8 mouse cellular contexts compared by ENCODE assay signal in genomic region chr8:111299363-111299820, GRCm38 (mm10). TPM values are rescaled to one million over a fixed set of nuclear protein-coding genes. Genes with fewer than 3 reads are reported as not detected.
DNase-seq lines count a peak whose midpoint lies in the region; ATAC-seq and TF ChIP-seq lines count a peak whose summit lies in the region.

No protein-coding gene starts in this region.

- peaks cover 17% of the 10 kb centered on the region for H3K36me3 ChIP-seq in embryonic facial prominence, embryonic 13.5 days
- peaks cover 17% of the 10 kb centered on the region for H3K36me3 ChIP-seq in heart, embryonic 12.5 days
- peaks cover 21% of the 10 kb centered on the region for H3K36me3 ChIP-seq in kidney, embryonic 16.5 days (ENCODE audit: insufficient read depth, low read length)
- peaks cover 26% of the 10 kb centered on the region for H3K36me3 ChIP-seq in liver, embryonic 14.5 days (replicated peaks; ENCODE audit: control insufficient read depth, insufficient read depth, low read depth)
- H3K36me3 ChIP-seq in stomach, embryonic 16.5 days (ENCODE audit: control insufficient read depth, insufficient read depth, low read length): 0 out of 2 replicates have a peak, but pooled peaks cover 4% of the 10 kb centered on the region

- peak overlapping the region; percentile 90 for H3K27ac ChIP-seq in embryonic facial prominence, embryonic 13.5 days
- peak overlapping the region; percentile 93 for H3K27ac ChIP-seq in heart, embryonic 12.5 days (ENCODE audit: poor library complexity, severe bottlenecking)
- peak overlapping the region; percentile 94 for H3K27ac ChIP-seq in kidney, embryonic 16.5 days (ENCODE audit: low read length)
- peak overlapping the region; percentile 79 for H3K27ac ChIP-seq in liver, embryonic 14.5 days
- H3K27ac ChIP-seq in stomach, embryonic 16.5 days (ENCODE audit: low read length): peak overlapping the region; percentile 94

- H3K9ac ChIP-seq in embryonic facial prominence, embryonic 13.5 days: peak overlapping the region; percentile 90
- peak overlapping the region; percentile 91 for H3K9ac ChIP-seq in heart, embryonic 12.5 days
- H3K9ac ChIP-seq in kidney, embryonic 16.5 days (replicated peaks; ENCODE audit: low read length): peak overlapping the region; percentile 96
- peak overlapping the region; percentile 99 for H3K9ac ChIP-seq in liver, embryonic 14.5 days (replicated peaks)
- peak overlapping the region; percentile 96 for H3K9ac ChIP-seq in stomach, embryonic 16.5 days (ENCODE audit: low read length)

- H3K4me1 ChIP-seq in embryonic facial prominence, embryonic 13.5 days: peaks cover 10% of the 10 kb centered on the region; the same call in 1 of the 2 replicates
- H3K4me1 ChIP-seq in heart, embryonic 12.5 days (replicated peaks): peaks cover 12% of the 10 kb centered on the region
- peaks cover 9% of the 10 kb centered on the region for H3K4me1 ChIP-seq in kidney, embryonic 16.5 days (ENCODE audit: insufficient read depth, low read length)
- H3K4me1 ChIP-seq in liver, embryonic 14.5 days (replicated peaks; ENCODE audit: control insufficient read depth in 2 of 2, insufficient read depth in 2 of 2, low read length in 1 of 2): peaks cover 7 to 14% of the 10 kb centered on the region in 2 experiments; a peak in 3 of 4 replicates
- H3K4me1 ChIP-seq in stomach, embryonic 16.5 days (ENCODE audit: control insufficient read depth, insufficient read depth, low read length): peaks cover 10% of the 10 kb centered on the region; the same call in 1 of the 2 replicates

- TF ChIP-seq CTCF in liver, embryonic 14.5 days (IDR thresholded peaks at IDR 0.05; ENCODE audit: low read depth): no peak

- 0 out of 2 replicates have a peak, but pooled peaks have one; percentile 5 for ATAC-seq in embryonic facial prominence, embryonic 13.5 days (ENCODE audit: insufficient number of reproducible peaks, insufficient read depth, low FRiP score, low TSS enrichment, low read depth)
- peak; percentile 33; the same call in 1 of the 2 replicates for ATAC-seq in heart, embryonic 12.5 days (ENCODE audit: insufficient number of reproducible peaks, low FRiP score)
- ATAC-seq in kidney, embryonic 16.5 days (ENCODE audit: low FRiP score, low TSS enrichment): peak; percentile 29; the same call in 1 of the 2 replicates
- peak; percentile 36 for ATAC-seq in liver, embryonic 14.5 days (ENCODE audit: insufficient read depth)
- no peak for ATAC-seq in stomach, embryonic 16.5 days (ENCODE audit: insufficient read depth, low FRiP score)

- TF ChIP-seq EP300 in liver, embryonic 14.5 days (IDR thresholded peaks at IDR 0.05; ENCODE audit: low read depth): no peak

- peak overlapping the region; percentile 94 for H3K4me3 ChIP-seq in embryonic facial prominence, embryonic 13.5 days
- H3K4me3 ChIP-seq in heart, embryonic 12.5 days: peak overlapping the region; percentile 84
- H3K4me3 ChIP-seq in kidney, embryonic 16.5 days (ENCODE audit: low read length): peak overlapping the region; percentile 94
- peak overlapping the region; percentile 88 to 94 for H3K4me3 ChIP-seq in liver, embryonic 14.5 days (ENCODE audit: insufficient read depth in 1 of 2, low read depth in 2 of 2, low read length in 2 of 2)
- H3K4me3 ChIP-seq in stomach, embryonic 16.5 days (replicated peaks; ENCODE audit: low read length): peak overlapping the region; percentile 97

- DNase-seq in B cell, adult 2 months: peak; percentile 87 to 88
- DNase-seq in adrenal gland, adult 8-10 months: peak; percentile 34
- DNase-seq in liver, embryonic 14.5 days (ENCODE audit: low read depth in 3 of 3, low spot score in 3 of 3): peak; percentile 58 to 64 (median 61)
- DNase-seq in natural killer cell, adult 2 months (ENCODE audit: low spot score in 2 of 2): peak; percentile 62 to 70

- H3K9me3 ChIP-seq in embryonic facial prominence, embryonic 13.5 days: no peaks in the 10 kb centered on the region
- no peaks in the 10 kb centered on the region for H3K9me3 ChIP-seq in heart, embryonic 12.5 days (replicated peaks)
- no peaks in the 10 kb centered on the region for H3K9me3 ChIP-seq in kidney, embryonic 16.5 days (ENCODE audit: low read length)
- no peaks in the 10 kb centered on the region for H3K9me3 ChIP-seq in liver, embryonic 14.5 days (ENCODE audit: control insufficient read depth, low read length)
- H3K9me3 ChIP-seq in stomach, embryonic 16.5 days (replicated peaks; ENCODE audit: control insufficient read depth, low read length): no peaks in the 10 kb centered on the region

- H3K27me3 ChIP-seq in embryonic facial prominence, embryonic 13.5 days: no peaks in the 10 kb centered on the region
- no peaks in the 10 kb centered on the region for H3K27me3 ChIP-seq in heart, embryonic 12.5 days (replicated peaks)
- H3K27me3 ChIP-seq in kidney, embryonic 16.5 days (ENCODE audit: insufficient read depth, low read length): no peaks in the 10 kb centered on the region
- no peaks in the 10 kb centered on the region for H3K27me3 ChIP-seq in liver, embryonic 14.5 days (ENCODE audit: control insufficient read depth, insufficient read depth, low read length)
- H3K27me3 ChIP-seq in stomach, embryonic 16.5 days (ENCODE audit: control insufficient read depth, insufficient read depth, low read length): no peaks in the 10 kb centered on the region

- peak overlapping the region; percentile 66 for H3K4me2 ChIP-seq in embryonic facial prominence, embryonic 13.5 days
- H3K4me2 ChIP-seq in heart, embryonic 12.5 days: peak overlapping the region; percentile 74
- H3K4me2 ChIP-seq in kidney, embryonic 16.5 days (replicated peaks; ENCODE audit: low read depth, low read length): peak overlapping the region; percentile 64
- peak overlapping the region; percentile 77 for H3K4me2 ChIP-seq in liver, embryonic 14.5 days (ENCODE audit: low read depth)
- peak overlapping the region; percentile 65 for H3K4me2 ChIP-seq in stomach, embryonic 16.5 days (ENCODE audit: low read depth, low read length)

- WGBS in embryonic facial prominence, embryonic 13.5 days: under 1% methylated on average over 28 of the region's 28 CpGs
- under 1% methylated on average over 28 of the region's 28 CpGs for WGBS in heart, embryonic 12.5 days
- WGBS in kidney, embryonic 16.5 days: under 1% methylated on average over 28 of the region's 28 CpGs
- under 1% methylated on average over 28 of the region's 28 CpGs for WGBS in liver, embryonic 14.5 days (ENCODE audit: insufficient replicate concordance)
- under 1% methylated on average over 28 of the region's 28 CpGs for WGBS in stomach, embryonic 16.5 days

RNA-seq across cellular contexts. Expression of gene Rfwd3, which starts 0.6 kb away (rescaled TPM):
- total RNA-seq in adrenal gland, adult 8-10 months (2022): 10 to 100 TPM; 66.0 to 70.6 (median 68.9) TPM
- polyA plus RNA-seq in embryonic facial prominence, embryonic 13.5 days (2015; fragmentation: Nextera tagmentation; extraction: Ambion mirVana): 48.3 and 50.1 TPM in 2 replicates
- 45.1 and 48.0 TPM in 2 replicates for polyA plus RNA-seq in heart, embryonic 12.5 days (2016; fragmentation: Nextera tagmentation; extraction: Ambion mirVana)
- 71.9 and 74.9 TPM in 2 replicates for polyA plus RNA-seq in kidney, embryonic 16.5 days (2015; fragmentation: Nextera tagmentation; extraction: Ambion mirVana)
- 16.9 and 24.5 TPM in 2 replicates for polyA plus RNA-seq in liver, embryonic 14.5 days (2012; rRNA removed)
- 43.8 and 49.9 TPM in 2 replicates for polyA plus RNA-seq in liver, embryonic 14.5 days (2014; fragmentation: Nextera tagmentation; extraction: Ambion mirVana)
- 47.0 and 50.1 TPM in 2 replicates for polyA plus RNA-seq in stomach, embryonic 16.5 days (2015; fragmentation: Nextera tagmentation; extraction: Ambion mirVana)

RNA-seq across cellular contexts. Expression of gene Mlkl, which starts 38.6 kb away (rescaled TPM):
- total RNA-seq in adrenal gland, adult 8-10 months (2022): 10 to 100 TPM in 2 of 4 experiments, 1 to 10 TPM in 2; 7.0 to 26.7 (median 11.4) TPM
- polyA plus RNA-seq in embryonic facial prominence, embryonic 13.5 days (2015; fragmentation: Nextera tagmentation; extraction: Ambion mirVana): 0.69 and 0.72 TPM in 2 replicates
- polyA plus RNA-seq in heart, embryonic 12.5 days (2016; fragmentation: Nextera tagmentation; extraction: Ambion mirVana): 1.8 and 2.3 TPM in 2 replicates
- 1.8 and 2.5 TPM in 2 replicates for polyA plus RNA-seq in kidney, embryonic 16.5 days (2015; fragmentation: Nextera tagmentation; extraction: Ambion mirVana)
- 1.3 and 1.6 TPM in 2 replicates for polyA plus RNA-seq in liver, embryonic 14.5 days (2012; rRNA removed)
- 2.3 and 2.8 TPM in 2 replicates for polyA plus RNA-seq in liver, embryonic 14.5 days (2014; fragmentation: Nextera tagmentation; extraction: Ambion mirVana)
- 2.6 and 2.7 TPM in 2 replicates for polyA plus RNA-seq in stomach, embryonic 16.5 days (2015; fragmentation: Nextera tagmentation; extraction: Ambion mirVana)

RNA-seq across cellular contexts. Expression of gene Glg1, which starts 40.4 kb away (rescaled TPM):
- total RNA-seq in adrenal gland, adult 8-10 months (2022): 100 to 1,000 TPM; 134 to 184 (median 162) TPM
- polyA plus RNA-seq in embryonic facial prominence, embryonic 13.5 days (2015; fragmentation: Nextera tagmentation; extraction: Ambion mirVana): 80.4 and 92.3 TPM in 2 replicates
- 91.2 and 94.3 TPM in 2 replicates for polyA plus RNA-seq in heart, embryonic 12.5 days (2016; fragmentation: Nextera tagmentation; extraction: Ambion mirVana)
- polyA plus RNA-seq in kidney, embryonic 16.5 days (2015; fragmentation: Nextera tagmentation; extraction: Ambion mirVana): 79.5 and 88.4 TPM in 2 replicates
- polyA plus RNA-seq in liver, embryonic 14.5 days (2012; rRNA removed): 4.7 and 6.4 TPM in 2 replicates
- 15.3 and 16.6 TPM in 2 replicates for polyA plus RNA-seq in liver, embryonic 14.5 days (2014; fragmentation: Nextera tagmentation; extraction: Ambion mirVana)
- 53.9 and 54.2 TPM in 2 replicates for polyA plus RNA-seq in stomach, embryonic 16.5 days (2015; fragmentation: Nextera tagmentation; extraction: Ambion mirVana)

Comparison
In these comparisons a context has a peak if more than half of its experiments do, and no peak if none do; other contexts are left out.
1. DNase-seq: peak in every context shown above with its lines; median percentile 88 in B cell, adult 2 months; 66 in natural killer cell, adult 2 months; 61 in liver, embryonic 14.5 days; 34 in adrenal gland, adult 8-10 months.